Mouse (Mus musculus) heart, postnatal 36 days (tissue): ENCODE data around the gene Serpina3j. TPM values are rescaled to one million over a fixed set of nuclear protein-coding genes. Genes with fewer than 3 reads are reported as not detected.
"Not testable (repeated sequence)": the region's sequence is repeated elsewhere in the genome, so short reads cannot be mapped to it uniquely, and the experiment has no call there.

Experiments used
- DNase-seq, 2 experiments: peaks; one replicate each; pipeline ENCODE4 v3.0.0; 2021 to 2022
- intact Hi-C: fragments of 180-260 bp; cut with DNase I; formaldehyde crosslinking; loops from one replicate; pipeline ENCODE4 v1.15.1; 2025
- total RNA-seq, 2 experiments: library from RNA; stranded (reverse); gene quantifications; 2 replicates each; pipeline ENCODE4 v1.2.3; 2021

The Serpina3j gene
- not detected for total RNA-seq

DNA sequence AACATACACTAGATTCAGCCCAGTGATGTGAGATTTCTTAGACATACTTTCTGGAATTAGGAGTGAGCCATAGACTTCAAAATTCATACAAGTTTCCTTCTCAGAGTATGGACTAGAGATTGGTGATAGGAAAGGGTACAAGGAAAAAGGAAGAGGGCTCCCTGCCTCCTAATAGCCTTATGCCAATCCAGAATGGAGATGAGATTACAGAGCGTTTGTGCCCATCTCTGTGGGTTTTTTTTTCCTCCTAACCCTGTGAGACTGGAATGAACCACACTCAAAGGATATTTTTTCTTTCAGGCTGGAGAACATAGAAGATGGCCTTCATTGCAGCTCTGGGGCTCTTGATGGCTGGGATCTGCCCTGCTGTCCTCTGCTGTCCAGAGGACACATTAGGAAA lies at the start of gene Serpina3j:
Serpina3j (plus strand) TSS at position 301 of the 400 bp plus-strand sequence.
- intact Hi-C loops = no loop called here
- DNase-seq = no peak

- DNase-seq = no peak
- intact Hi-C loops = no loop called here
Measured at GRCm38 (mm10) chr12:104266374-104266773, 48.0 kb upstream of the Serpina3j start.

DNA sequence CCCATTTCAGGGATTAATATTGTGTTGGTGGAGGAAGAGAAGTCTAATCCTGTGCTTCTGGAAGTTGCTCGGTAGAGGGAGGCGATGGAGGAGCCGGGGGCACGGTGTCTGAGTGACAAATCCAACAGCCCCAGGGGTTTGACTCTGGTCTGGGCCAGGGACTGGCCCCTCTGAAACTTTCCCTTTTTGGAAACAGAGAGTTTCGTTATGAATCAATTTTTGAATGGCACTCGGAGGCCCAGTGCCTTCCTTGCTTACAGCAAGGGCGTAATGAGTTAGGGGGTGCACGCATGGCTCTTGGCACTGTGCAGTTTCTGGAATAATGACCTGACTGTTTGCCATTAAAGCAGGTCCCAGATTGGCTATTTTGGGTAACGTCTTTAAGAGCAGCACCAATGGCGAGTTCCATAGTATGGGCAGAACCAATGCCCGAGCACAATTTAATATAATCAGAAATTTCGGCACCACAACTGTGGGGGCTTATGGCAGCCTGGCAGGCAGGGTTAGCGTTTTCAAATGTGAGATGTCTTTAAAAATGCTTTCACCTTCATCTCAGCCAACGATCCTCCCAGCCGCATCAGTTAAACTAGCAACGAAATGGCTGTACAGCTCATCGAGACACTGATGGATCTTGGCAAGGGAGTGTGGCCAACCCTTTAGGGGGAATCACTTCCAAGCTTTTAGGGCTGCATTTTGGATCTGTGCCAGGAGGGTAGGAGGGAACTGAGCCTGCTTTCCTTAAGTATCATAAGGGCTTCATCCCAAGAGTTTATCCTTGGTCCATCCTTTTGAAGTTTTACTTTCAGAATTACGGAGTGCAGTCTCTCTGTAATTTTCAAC lies 35.9 kb upstream of the Serpina3j start:
- DNase-seq = no peak
- intact Hi-C loops = no loop called here

- intact Hi-C loops = no loop called here
- DNase-seq = no peak
Measured at GRCm38 (mm10) chr12:104279056-104279435, 35.3 kb upstream of the Serpina3j start.

DNA sequence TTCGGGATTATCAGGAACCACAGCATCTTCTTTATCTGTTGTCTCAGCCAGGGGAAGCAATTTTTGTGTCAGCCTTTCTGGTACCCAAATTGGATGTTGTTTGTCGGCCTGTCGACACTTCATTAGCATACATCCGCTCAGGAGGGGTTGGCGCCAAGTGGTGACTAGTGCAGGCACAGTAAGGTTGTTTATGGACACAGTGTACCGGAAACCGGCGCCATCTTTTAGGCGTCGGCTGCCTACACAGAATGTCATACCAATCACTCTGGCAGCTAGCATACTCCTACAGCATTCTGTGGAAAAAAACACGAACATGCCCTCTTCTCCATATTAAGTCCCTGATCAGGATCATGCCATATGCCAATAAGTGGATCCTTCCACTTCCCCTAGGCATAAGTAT lies 31.0 kb upstream of the Serpina3j start:
- intact Hi-C loops = no loop called here
- DNase-seq = no peak

- no peak for DNase-seq
- intact Hi-C loops = no loop called here
Measured at GRCm38 (mm10) chr12:104288336-104288735, 26.0 kb upstream of the Serpina3j start.

GRCm38 (mm10) chr12:104289872-104290271 lies 24.5 kb upstream of the Serpina3j start:
- intact Hi-C loops = no loop called here
- no peak for DNase-seq

DNA sequence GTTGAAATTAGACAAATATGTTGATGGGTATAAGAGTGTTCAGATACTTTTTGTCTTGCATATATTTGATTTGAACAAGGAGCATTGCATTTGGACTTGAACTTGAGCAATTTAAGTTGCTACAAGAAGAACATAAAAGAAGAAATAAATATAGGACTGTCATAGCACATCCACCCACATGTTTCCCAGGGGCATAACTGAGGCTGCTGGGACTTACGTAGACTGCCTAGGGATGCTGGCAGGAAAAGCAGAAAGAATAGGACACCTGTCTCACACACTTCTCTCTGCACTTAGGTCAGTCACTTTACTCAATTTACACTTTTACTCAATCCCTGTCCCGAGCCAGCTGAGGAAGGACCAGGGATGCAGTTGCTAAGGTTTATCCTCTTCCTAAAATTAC lies 20.4 kb upstream of the Serpina3j start:
- no peak for DNase-seq
- intact Hi-C loops = no loop called here

DNA sequence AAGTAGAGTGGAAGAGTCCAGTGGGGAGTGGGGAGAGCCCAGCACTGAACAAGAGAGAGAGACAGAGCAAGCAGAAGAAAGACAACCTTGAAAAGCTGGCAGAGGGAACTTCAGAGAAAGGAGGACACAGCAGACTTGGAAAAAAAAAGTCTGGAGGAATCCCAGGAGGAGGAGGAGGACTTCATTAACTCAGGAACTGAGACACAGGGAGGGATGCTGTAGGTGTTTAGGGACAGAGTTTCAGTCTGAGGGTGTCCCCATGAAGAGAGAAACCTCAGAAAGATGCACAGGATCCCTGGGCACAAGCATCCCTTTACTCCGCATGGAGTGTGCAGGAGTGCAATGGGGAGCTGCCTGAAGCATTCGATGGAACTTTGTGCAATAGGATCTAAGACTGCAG lies 16.3 kb upstream of the Serpina3j start:
- intact Hi-C loops = no loop called here
- DNase-seq = no peak

- no peak for DNase-seq
- intact Hi-C loops = no loop called here
Measured at GRCm38 (mm10) chr12:104305991-104306390, 8.4 kb upstream of the Serpina3j start.

- DNase-seq = no peak
- intact Hi-C loops = no loop called here
Measured at GRCm38 (mm10) chr12:104322454-104322853, 8.1 kb downstream of the Serpina3j start.

- DNase-seq = no peak
- intact Hi-C loops = no loop called here
Measured at GRCm38 (mm10) chr12:104331701-104332100, 17.3 kb downstream of the Serpina3j start.

GRCm38 (mm10) chr12:104336873-104337272 lies 22.5 kb downstream of the Serpina3j start:
- DNase-seq, intact Hi-C loops: not testable (repeated sequence)

DNA sequence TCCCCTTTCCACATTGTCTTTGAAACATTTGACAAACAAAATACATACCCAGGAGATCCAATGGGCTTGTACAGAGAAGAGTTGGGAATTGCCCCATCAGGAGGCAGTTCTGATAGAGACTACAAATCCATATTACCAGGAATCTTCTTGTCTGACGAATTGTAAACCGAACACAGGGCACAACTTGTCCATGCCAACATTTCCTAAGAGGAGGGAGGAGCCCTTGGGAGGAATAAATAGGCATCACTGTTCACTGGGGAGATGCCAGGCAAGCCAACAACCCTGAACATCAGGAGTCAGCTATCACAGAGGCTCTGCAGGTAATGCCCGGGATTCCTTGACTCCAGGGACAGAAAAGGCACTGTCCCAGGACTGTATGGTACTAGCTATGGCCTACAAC lies 23.9 kb downstream of the Serpina3j start, which contains the start of the genes Serpina3k and Serpina3m:
Serpina3k (plus strand) TSS at position 261 of the 400 bp plus-strand sequence.
Serpina3m (plus strand) TSS at position 261 of the 400 bp plus-strand sequence.
- intact Hi-C loops = not testable (repeated sequence)

GRCm38 (mm10) chr12:104338705-104339104 lies 24.4 kb downstream of the Serpina3j start:
- intact Hi-C loops = no loop called here
- DNase-seq = no peak

More for the DNA sequence above, 23.9 kb downstream of the Serpina3j start, which contains the start of the genes Serpina3k and Serpina3m:
- DNase-seq = not testable (repeated sequence)

DNA sequence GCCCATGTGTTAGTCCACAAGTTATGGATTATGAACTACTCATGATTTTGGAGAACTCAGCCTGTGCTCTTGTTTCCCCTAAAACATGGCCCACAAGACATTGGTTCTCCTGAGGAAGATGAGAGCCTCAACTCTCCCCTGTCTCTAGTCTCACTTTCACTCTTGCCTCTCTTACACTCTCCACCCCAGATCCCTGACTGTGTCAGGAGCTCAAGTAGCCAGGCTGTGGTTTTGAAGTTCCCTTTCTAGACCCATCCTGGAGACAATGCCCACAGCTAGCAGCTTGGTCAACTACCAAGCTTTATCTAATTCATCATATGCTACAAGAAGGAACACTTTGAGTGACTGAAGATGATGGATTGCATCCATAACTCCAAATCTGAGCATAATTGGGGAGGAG lies 28.1 kb downstream of the Serpina3j start:
- intact Hi-C loops = not testable (repeated sequence)

GRCm38 (mm10) chr12:104345181-104345580 lies 30.8 kb downstream of the Serpina3j start:
- intact Hi-C loops = loop anchor here (5.0 kb wide), 1 partner anchor 72 kb away; no protein-coding TSS in a partner anchor
- DNase-seq = no peak

More for the DNA sequence above, 28.1 kb downstream of the Serpina3j start:
- not testable (repeated sequence) for DNase-seq

- no peak for DNase-seq
Measured at GRCm38 (mm10) chr12:104345707-104346106, 31.4 kb downstream of the Serpina3j start.

GRCm38 (mm10) chr12:104347091-104347490 lies 32.7 kb downstream of the Serpina3j start:
- no peak for DNase-seq
- intact Hi-C loops = loop anchor here (5.0 kb wide), 1 partner anchor 70 kb away; no protein-coding TSS in a partner anchor

More at GRCm38 (mm10) chr12:104345707-104346106, 31.4 kb downstream of the Serpina3j start:
- intact Hi-C loops = loop anchor here (5.0 kb wide), 1 partner anchor 72 kb away; no protein-coding TSS in a partner anchor

GRCm38 (mm10) chr12:104351812-104352211 lies 37.5 kb downstream of the Serpina3j start:
- intact Hi-C loops = not testable (repeated sequence)

DNA sequence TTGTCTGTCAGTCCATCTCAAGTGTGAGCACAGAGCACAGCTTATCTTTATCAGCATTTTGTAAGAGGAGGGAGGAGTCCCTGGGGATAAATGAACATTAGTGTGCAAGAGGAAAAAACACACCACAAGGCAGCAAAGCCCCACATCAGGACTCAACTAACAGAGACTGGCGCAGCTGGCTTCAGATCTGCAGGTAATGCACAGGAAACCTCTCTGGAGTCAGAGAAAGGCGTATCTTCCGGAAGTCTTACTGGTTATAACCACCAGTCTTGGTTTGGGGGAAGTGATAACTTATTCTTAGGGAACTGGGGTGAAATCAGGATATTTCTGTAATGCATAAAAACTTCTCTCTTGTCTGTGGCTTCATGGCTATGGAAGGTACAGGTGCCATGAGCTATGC lies 41.7 kb downstream of the Serpina3j start:
- no peak for DNase-seq
- intact Hi-C loops = no loop called here

More at GRCm38 (mm10) chr12:104351812-104352211, 37.5 kb downstream of the Serpina3j start:
- peak; percentile 18 to 53 for DNase-seq

DNA sequence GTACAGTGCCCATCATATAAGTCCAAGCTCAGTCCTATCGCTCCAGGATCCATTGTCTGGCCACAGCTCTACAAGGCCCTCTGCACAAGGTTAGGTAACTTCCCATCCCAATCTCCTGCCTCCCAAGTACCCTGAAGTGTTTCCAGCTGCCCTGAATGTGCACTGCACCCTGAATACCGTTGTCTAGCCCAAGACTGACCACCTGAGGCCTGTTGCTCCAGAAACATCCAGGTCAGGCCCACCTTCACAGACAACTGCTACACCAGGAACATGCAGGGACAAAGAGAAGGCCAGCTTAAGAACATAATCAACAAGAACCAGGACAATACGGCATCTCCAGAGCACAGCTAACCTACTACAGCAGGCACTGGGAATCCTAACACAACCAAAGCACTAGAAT lies 55.6 kb downstream of the Serpina3j start:
- no peak for DNase-seq
- intact Hi-C loops = no loop called here
